Mouse (Mus musculus) megakaryocyte, embryonic 14.5 days (primary cell): ENCODE data around the gene Ltc4s.

Source experiments
- FLI1 ChIP-seq: IDR thresholded peaks from 2 replicates; pipeline ENCODE4 v1.6.1; 2012; ENCODE audit warnings: low read length, inconsistent platforms, mixed read lengths
- GATA1 ChIP-seq: IDR thresholded peaks from 3 replicates; pipeline ENCODE4 v1.6.1; 2012; ENCODE audit warnings: mixed read lengths, low read length, inconsistent platforms, borderline replicate concordance

GRCm38 (mm10) chr11:50200613-50201012 lies 37.8 kb downstream of the Ltc4s start:
- TF ChIP-seq GATA1 = no peak
- TF ChIP-seq FLI1 = no peak
